Mouse (Mus musculus) kidney, adult 8-10 months (tissue): ENCODE results near the gene Ranbp1.

ENCODE experiments used
- DNase-seq, 2 experiments: peaks; one replicate each; pipeline ENCODE4 v3.0.0; 2022

The Ranbp1 gene

DNA sequence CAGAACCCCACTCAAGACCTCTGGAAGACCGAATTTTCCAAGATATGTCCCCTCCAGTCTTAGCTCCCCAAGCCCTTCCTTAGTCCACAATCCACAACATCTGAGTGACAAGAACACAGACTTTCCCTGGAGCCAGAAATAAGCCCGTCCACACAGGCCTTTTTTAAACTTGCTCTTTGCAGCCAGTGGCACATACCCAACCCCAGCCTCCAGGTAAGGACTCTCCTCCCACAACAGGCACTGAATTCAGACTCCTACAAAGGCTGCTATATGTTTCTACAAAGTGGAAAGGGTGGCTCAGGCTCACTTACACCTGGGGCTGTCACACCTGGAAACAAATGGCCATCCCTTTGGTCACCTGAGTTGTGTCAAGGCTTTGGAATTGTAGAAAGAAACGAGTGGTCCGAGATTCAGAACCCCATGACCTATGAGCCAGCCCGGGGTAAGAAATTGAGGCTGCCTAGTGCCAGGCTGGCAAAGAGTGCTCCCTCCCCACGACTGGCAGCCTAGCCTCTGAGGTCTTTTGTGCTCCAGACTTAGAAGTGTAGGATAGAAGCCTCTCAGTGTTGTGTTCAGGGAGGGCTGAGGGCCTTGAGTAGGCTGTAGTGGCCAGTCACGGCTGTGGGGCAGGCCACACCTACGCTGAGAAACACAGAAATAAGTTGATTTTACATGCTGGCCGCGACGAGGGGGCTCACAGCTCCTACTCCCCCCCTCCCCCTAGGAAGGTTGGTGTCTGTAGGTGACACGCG, 14.4 kb downstream of the Ranbp1 start:
- peak; percentile 13 to 18 for DNase-seq

DNA sequence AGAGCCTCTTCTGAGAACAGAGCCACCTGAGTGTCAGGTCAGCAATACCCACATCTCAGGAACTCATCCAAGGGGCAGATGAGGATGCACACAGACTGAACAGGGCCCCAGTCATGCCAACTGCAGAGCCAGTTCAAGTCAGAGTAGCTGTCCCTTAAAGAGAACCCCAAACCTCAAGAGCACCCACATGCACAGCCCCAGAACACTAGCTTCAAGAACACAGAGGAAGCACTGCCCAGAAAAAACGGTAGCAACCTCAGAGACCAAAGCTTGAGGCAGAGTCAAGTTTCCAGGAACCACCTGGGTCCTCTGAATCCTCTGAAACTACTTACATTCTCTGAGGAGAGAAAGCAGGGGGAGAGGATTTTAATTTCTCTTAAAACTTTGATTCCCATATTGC, 15.1 kb downstream of the Ranbp1 start:
- no peak for DNase-seq

GRCm38 (mm10) chr16:18231451-18231850, 17.1 kb downstream of the Ranbp1 start:
- DNase-seq = no peak

DNA sequence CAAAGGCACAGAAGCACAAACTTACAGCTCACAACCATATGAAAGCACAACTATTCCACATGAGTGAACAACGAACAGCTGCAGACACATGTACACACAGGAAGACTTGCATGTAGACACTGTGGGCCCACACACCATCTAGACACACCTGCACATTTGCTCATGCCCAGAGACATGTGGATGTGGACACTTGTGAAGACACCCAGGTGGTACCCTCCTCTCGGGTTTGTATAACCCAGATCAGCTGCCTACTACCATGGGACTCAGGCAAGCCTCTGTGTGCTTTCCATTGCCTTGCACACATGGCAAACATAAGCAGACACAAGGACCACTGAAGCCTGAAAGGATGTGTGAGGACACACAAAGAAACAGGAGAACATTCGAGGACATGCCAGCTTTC, 17.5 kb downstream of the Ranbp1 start:
- DNase-seq = no peak

- DNase-seq = no peak
These were observed 17.9 kb downstream of the Ranbp1 start for GRCm38 (mm10) chr16:18230617-18231016.

GRCm38 (mm10) chr16:18229622-18230021, 18.9 kb downstream of the Ranbp1 start:
- no peak for DNase-seq

GRCm38 (mm10) chr16:18228856-18229255, 19.7 kb downstream of the Ranbp1 start:
- no peak for DNase-seq

DNA sequence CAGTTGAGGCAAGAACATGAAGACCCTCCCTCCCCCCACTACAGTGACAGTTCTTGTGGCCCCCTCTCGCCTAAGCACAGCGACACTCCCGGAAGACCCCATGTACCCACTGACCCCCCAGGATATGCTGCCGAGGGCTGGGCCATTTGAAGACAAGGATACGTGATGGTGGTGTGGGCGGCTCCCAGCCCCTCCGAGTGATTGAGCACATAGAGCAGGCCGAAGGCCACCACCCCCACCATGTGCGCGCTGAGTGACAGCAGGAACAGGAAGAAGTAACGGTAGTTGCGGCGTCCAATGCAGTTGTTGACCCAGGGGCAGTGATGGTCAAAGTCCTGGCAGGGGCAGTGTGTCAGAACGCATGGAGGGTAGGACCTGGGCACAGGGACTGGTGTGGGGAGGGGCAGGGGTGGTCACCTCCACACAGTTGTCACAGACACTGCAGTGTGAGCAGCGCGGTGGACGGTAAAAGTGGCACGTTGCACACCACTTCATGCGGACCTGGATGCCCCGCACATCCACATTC, 20.6 kb downstream of the Ranbp1 start:
- DNase-seq = no peak

DNA sequence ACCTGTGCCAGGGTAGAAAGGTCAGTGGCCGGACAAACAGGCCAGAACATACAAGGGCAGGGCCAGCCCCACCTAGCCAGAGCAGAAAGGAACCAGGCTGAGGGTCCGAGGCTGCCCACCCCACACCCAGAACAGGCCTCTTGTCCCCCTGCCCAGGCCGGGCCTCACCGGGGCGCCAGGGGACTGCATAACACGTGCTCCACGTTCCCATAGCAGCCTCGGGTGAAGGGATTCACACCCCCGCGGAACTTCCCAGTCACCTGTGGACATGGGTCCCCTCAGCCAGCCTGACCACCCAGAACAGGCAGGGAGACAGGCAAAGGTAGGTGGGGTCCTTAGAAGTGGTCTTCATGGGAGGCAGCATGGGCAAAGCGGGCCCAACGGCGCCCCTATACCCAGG, 21.3 kb downstream of the Ranbp1 start:
- no peak for DNase-seq

DNA sequence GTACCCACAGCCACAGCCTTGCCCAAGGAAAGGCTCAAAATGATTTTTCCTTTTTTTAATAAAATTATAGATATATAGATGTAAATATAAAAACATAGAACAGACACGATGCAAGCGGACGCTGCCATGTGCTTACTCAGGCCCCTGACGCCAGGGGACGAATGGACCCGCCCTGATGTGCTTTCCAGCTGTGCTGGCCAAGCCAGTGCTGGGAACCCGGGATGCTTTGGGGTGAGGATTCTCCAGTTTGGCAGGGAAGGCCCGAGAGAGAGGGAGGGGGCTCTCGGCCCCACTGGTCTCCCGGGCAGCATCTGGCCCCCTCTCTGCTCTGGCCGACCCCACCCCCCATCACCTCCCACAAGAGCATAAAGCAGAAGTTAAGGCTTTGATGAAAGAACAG, 26.3 kb downstream of the Ranbp1 start:
- DNase-seq = no peak

DNA sequence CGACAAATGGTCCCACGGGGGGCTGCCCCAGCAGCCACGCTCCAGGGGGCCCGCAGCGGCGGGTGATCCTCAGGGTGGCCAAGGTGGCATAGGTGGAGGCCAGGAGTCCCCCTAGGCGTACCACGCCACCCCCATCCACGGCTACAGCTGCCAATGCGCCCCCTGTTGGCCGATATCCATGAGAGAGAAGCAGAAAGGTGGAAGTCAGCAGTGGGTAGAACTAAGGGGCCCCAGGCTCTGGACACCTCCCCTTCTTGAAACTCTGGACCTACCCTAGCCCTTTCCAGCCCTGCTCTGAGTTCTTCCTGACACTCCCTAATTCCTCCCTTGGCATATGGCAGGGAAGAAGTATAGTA, 27.0 kb downstream of the Ranbp1 start:
- DNase-seq = no peak

GRCm38 (mm10) chr16:18220856-18221542, 27.5 kb downstream of the Ranbp1 start:
- DNase-seq = no peak

DNA sequence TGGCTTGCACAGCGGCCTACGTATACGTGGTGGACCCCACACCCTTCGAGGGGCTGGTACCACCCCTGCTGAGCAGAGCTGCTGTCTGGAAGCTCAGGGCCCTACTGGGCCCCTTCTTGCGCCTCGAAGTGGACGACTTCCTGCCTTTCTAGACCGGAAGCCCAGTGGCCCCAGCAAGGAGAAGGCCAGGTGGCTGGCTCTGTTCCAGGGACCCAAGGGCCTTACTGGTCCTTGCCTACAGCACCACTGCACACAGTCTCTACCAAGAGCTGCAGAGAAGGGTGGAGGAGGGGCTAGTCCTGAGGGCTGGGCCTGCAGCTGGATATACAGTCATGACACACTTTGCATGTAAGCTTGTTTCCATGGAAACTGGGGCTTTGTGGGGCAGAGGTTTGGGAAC, 28.5 kb downstream of the Ranbp1 start:
- no peak for DNase-seq

GRCm38 (mm10) chr16:18218580-18218996, 29.9 kb downstream of the Ranbp1 start:
- DNase-seq = no peak

GRCm38 (mm10) chr16:18217579-18217978, 31.0 kb downstream of the Ranbp1 start, which contains the start of gene Ccdc188:
Ccdc188 (plus strand) TSS chr16:18217879.
- no peak for DNase-seq

DNA sequence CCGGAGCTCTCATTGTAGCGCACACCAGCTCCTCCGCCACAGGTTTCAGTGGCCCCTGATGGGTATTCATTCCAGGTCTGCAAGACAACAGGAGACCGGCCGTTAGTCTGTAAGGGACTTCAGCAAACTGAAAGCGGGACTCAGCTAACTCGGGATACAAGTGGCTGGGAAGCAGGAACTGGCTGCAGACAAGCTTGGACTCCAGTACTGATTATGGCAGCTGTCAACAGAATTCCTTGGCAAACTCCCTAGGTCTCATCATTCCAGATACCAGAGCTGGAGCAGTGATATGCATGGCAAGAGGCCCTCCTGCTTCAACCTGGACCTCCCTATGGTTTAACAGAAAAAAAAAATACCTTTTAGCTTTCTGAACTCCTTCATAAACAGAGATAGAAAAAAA, 33.7 kb downstream of the Ranbp1 start:
- DNase-seq = no peak

- DNase-seq = no peak
These were observed 34.8 kb downstream of the Ranbp1 start for GRCm38 (mm10) chr16:18213689-18214088.

GRCm38 (mm10) chr16:18211417-18212171, 36.9 kb downstream of the Ranbp1 start:
- peak; percentile 66 to 86 for DNase-seq

DNA sequence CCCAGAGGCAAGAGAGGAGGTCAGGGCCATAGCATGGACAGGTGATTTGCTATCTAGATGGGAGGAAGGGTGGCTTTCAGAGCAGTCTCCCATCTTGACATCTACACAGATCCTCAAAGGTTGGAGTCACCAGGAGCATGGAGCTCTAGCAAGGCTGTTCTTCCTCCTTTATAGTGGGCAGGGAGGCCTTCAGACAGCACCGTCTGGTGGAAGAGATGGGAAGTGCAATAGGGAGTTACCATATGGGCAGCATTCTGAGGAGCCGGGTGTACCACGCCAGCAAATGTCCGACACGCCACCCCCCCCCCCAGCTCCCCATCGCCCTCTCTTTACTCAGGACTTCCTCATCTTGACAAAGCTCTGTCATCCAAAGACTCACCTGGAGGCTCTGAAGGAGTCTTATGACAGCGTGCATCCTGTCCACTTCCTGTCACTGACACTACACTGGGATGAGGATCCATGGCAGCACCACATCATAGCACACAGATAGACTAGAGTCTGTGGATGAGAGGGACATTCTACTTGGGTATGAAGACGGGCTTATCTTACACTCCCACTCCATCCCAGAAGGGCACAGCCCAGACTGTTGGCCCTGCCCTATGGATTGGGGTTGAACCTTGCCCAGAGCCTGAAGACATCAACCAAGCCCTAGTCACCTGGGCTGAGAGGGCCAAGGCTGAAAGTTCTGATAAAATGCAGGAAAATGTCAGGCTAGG, 37.7 kb downstream of the Ranbp1 start:
- peak; percentile 32 to 76 for DNase-seq

DNA sequence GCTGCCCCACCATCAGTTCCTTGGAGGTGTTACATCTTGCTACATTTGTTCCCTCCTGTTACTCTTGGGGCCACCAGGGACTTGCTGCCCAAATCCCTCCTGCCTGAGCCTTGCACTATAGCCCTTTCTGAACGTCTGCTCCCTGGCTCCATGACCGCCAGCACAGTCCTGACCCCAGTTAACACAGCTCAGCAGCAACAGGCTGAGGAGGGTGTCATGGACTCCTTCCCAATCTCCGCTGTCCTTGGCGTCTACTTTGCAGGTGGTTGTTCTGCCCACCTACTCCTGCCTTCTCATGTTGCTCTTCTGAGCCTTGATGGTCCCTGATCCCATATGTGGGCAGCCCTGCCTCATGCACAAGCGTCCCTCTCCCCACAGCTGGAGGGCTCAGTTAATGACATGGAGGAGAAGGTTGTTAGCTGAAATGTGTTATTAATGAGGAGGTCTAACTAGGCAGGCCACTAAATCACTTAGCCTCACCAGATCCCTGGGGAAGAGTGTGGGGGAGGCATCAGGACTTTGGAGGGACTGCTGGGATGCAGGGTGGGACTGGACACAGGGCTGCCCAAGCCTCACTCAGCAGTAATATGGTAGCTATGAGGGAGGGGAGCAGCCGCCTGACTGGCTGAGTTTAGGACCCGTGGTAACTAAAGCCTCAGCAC, 45.0 kb downstream of the Ranbp1 start:
- DNase-seq = no peak

- DNase-seq = no peak
These were observed 46.5 kb downstream of the Ranbp1 start for GRCm38 (mm10) chr16:18202061-18202460.

GRCm38 (mm10) chr16:18201620-18202019, 46.9 kb downstream of the Ranbp1 start:
- no peak for DNase-seq
